Mouse (Mus musculus) liver, embryonic 16.5 days (tissue): ENCODE measurements around the gene Pkmyt1. TPM values are rescaled to one million over a fixed set of nuclear protein-coding genes. Genes with fewer than 3 reads are reported as not detected.

ENCODE experiments used
- ATAC-seq: fragments of 200-750 bp; cut with Nextera tagmentation; 2 replicates; pipeline ENCODE4 v1.8.0; 2017; ENCODE audit warnings: low read depth, mild to moderate bottlenecking, moderate number of reproducible peaks, moderate library complexity
- H3K27ac ChIP-seq: fragments of 300-500 bp; sonication (generic); 2 replicates; pipeline ENCODE4 v1.5.1; 2014; ENCODE audit warnings: mild to moderate bottlenecking, low read length
- H3K27me3 ChIP-seq: fragments of 300-500 bp; sonication (generic); 2 replicates; pipeline ENCODE4 v1.6.1; 2014; ENCODE audit warnings: low read depth, low read length, mixed read lengths; ENCODE audit not compliant: control insufficient read depth, insufficient read depth
- H3K36me3 ChIP-seq: fragments of 300-500 bp; sonication (generic); 2 replicates; pipeline ENCODE4 v1.6.1; 2014; ENCODE audit warnings: mild to moderate bottlenecking; ENCODE audit not compliant: control insufficient read depth, insufficient read depth
- H3K4me1 ChIP-seq: fragments of 300-500 bp; sonication (generic); 2 replicates; pipeline ENCODE4 v1.6.1; 2014; ENCODE audit warnings: low read depth, low read length, mixed read lengths; ENCODE audit not compliant: control insufficient read depth
- H3K4me2 ChIP-seq: fragments of 300-500 bp; sonication (generic); 2 replicates; pipeline ENCODE4 v1.6.1; 2014; ENCODE audit warnings: low read depth, low read length, mixed read lengths
- H3K4me3 ChIP-seq: fragments of 300-500 bp; sonication (generic); 2 replicates; pipeline ENCODE4 v1.5.1; 2014; ENCODE audit warnings: low read depth, mild to moderate bottlenecking, low read length
- H3K9ac ChIP-seq: fragments of 300-500 bp; sonication (generic); 2 replicates; pipeline ENCODE4 v1.6.1; 2014; ENCODE audit warnings: low read depth, low read length
- H3K9me3 ChIP-seq: fragments of 300-500 bp; sonication (generic); replicated peaks from 2 replicates; pipeline ENCODE4 v1.6.1; 2016; ENCODE audit warnings: low read length; ENCODE audit not compliant: control insufficient read depth
- WGBS: fragments of 180-500 bp; shearing (Covaris S2); extraction: QIAGEN DNeasy Blood & Tissue Kit; methylation state at CpG from one replicate; pipeline ENCODE4 v1.1.7; 2014; ENCODE audit not compliant: insufficient replicate concordance; 5-methylcytosine and 5-hydroxymethylcytosine counted together
- polyA plus RNA-seq: library from polyadenylated mRNA; unstranded; fragments of >200 nt; fragmentation: Nextera tagmentation; extraction: Ambion mirVana; gene quantifications from 2 replicates; pipeline ENCODE4 v1.2.1, GENCODE M21; 2015

The Pkmyt1 gene
- polyA plus RNA-seq, 1 experiment from 2014 or later: 26.0 TPM

DNA sequence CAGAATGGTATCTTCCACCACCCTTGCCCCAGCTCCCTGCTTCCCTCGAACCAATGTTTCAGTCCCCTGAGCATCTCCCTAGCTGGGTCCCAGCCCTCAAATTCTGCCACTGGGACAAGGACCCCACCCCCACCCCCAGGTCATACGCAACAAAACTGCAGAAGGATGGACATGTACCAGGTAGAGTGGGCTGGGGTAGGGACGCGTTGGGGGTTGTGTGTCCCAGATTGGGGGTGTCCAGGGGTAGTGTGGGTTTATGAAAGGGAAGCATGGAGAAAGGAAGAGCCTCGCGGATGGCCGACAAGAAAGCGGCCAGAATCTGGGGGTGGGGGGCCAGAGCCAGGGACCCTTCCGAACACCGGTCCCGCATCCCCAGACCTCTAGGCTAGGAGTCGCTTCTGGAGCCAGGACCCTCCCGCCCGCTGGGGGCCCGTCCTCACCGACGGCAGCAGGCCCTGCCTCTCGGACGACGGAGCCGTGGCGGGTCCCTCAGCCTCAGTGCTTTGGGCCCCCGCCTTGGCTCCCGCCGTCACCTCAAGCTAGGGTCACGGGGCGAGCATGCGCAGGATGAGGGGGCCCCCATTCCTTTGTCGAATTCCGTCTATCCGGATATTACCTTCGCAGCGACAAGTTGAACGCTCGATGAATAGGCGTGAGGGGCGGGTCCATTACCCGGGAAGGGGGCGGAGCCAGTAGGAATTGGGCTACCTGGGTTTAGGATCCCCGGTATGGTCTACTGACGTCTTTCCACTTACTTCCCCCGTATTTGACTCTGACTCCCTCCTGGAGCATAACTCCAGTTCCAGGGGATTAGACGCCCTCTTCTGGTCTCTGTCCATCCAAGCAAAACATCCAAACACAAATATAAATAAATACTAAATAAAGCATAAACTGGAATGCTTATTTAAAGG is 59.7 kb downstream of the Pkmyt1 start, which contains the start of gene Flywch2:
Gene Flywch2, minus strand, starts transcription at position 521 of the 911 bp plus-strand sequence.
- H3K27ac ChIP-seq: no peak within 1 kb of the TSS
- WGBS: 6% methylated on average over 43 of the region's 43 CpGs

More for the DNA sequence above, 59.7 kb downstream of the Pkmyt1 start, which contains the start of gene Flywch2:
- H3K9me3 ChIP-seq: no peaks in the 10 kb centered on the region
- peaks cover 22% of the 10 kb centered on the region for H3K4me1 ChIP-seq
- peak within 1 kb of the TSS; percentile 99 for H3K4me2 ChIP-seq
- H3K36me3 ChIP-seq: no peaks in the 10 kb centered on the region
- H3K4me3 ChIP-seq: peak within 1 kb of the TSS; percentile 63
- peak within 1 kb of the TSS; percentile 59 for H3K9ac ChIP-seq
- peak; percentile 58 for ATAC-seq
- H3K27me3 ChIP-seq: peaks cover 6% of the 10 kb centered on the region; the same call in 1 of the 2 replicates

Other genes starting within 250 kb of the Pkmyt1 start
- gene Vmn2r117, start 246.6 kb upstream of the Pkmyt1 start, polyA plus RNA-seq: not detected in 2 replicates
- gene Zfp213, start 162.1 kb upstream of the Pkmyt1 start, polyA plus RNA-seq: 4.8 and 5.3 TPM in 2 replicates
- 1.3 and 1.6 TPM in 2 replicates for gene Zfp13, start 126.8 kb upstream of the Pkmyt1 start, polyA plus RNA-seq
- not detected in 2 replicates for gene Zscan10, start 125.5 kb upstream of the Pkmyt1 start, polyA plus RNA-seq
- gene Mmp25, start 81.1 kb upstream of the Pkmyt1 start, polyA plus RNA-seq: 0.42 and 0.50 TPM in 2 replicates
- 0.12 TPM in 1 of 2 replicates, not detected in the other for gene Bicdl2, start 65.8 kb upstream of the Pkmyt1 start, polyA plus RNA-seq
- gene Hcfc1r1, start 52.7 kb upstream of the Pkmyt1 start, polyA plus RNA-seq: 18.9 and 23.2 TPM in 2 replicates
- gene Thoc6, start 52.5 kb upstream of the Pkmyt1 start, polyA plus RNA-seq: 19.1 and 20.4 TPM in 2 replicates
- gene Tnfrsf12a, start 48.9 kb upstream of the Pkmyt1 start, polyA plus RNA-seq: 7.0 and 8.6 TPM in 2 replicates
- 1.2 and 1.4 TPM in 2 replicates for gene Cldn6, start 47.1 kb upstream of the Pkmyt1 start, polyA plus RNA-seq
- 0.18 TPM in 1 of 2 replicates, not detected in the other for gene Cldn9, start 42.3 kb upstream of the Pkmyt1 start, polyA plus RNA-seq
- gene 1520401A03Rik, start 3.6 kb upstream of the Pkmyt1 start, polyA plus RNA-seq: 0.04 and 0.14 TPM in 2 replicates
- gene Paqr4, start 14.5 kb downstream of the Pkmyt1 start, polyA plus RNA-seq: 7.5 and 7.6 TPM in 2 replicates
- gene Kremen2, start 19.5 kb downstream of the Pkmyt1 start, polyA plus RNA-seq: not detected in 2 replicates
- 8.6 and 10.6 TPM in 2 replicates for gene Flywch1, start 45.3 kb downstream of the Pkmyt1 start, polyA plus RNA-seq
- gene Flywch2, start 59.7 kb downstream of the Pkmyt1 start, polyA plus RNA-seq: 0.64 and 0.86 TPM in 2 replicates
- gene Srrm2, start 64.2 kb downstream of the Pkmyt1 start, polyA plus RNA-seq: 150 and 172 TPM in 2 replicates
- 426 and 436 TPM in 2 replicates for gene Elob, start 102.8 kb downstream of the Pkmyt1 start, polyA plus RNA-seq
- not detected in 2 replicates for gene Prss33, start 109.7 kb downstream of the Pkmyt1 start, polyA plus RNA-seq
- gene Prss32, start 117.5 kb downstream of the Pkmyt1 start, polyA plus RNA-seq: not detected in 2 replicates
- 0.06 TPM in 1 of 2 replicates, not detected in the other for gene Prss41, start 117.8 kb downstream of the Pkmyt1 start, polyA plus RNA-seq
- gene Prss21, start 141.7 kb downstream of the Pkmyt1 start, polyA plus RNA-seq: not detected in 2 replicates
- not detected in 2 replicates for gene Dcpp1, start 154.5 kb downstream of the Pkmyt1 start, polyA plus RNA-seq
- not detected in 2 replicates for gene Dcpp2, start 154.5 kb downstream of the Pkmyt1 start, polyA plus RNA-seq
- gene Dcpp3, start 191.1 kb downstream of the Pkmyt1 start, polyA plus RNA-seq: not detected in 2 replicates
- not detected in 2 replicates for gene Sbp, start 215.3 kb downstream of the Pkmyt1 start, polyA plus RNA-seq
- not detected in 2 replicates for gene Sbpl, start 228.9 kb downstream of the Pkmyt1 start, polyA plus RNA-seq